Mouse (Mus musculus): ENCODE measurements at regions not wholly inside any gene's neighbourhood (a gene's known extent, or its start where the extent isn't known, plus 50 kb on each side); places are given as distances from the start of the nearest gene placed in this dataset.

GRCm38 (mm10) chr9:32972431-32973052 lies 336.5 kb downstream of the Ets1 start:
- dilution Hi-C loops (cut with MboI; ENCODE audit: extremely low pct_ligation_motif_present, extremely low pct_unique_long_range_greater_than_20kb, low sequenced_read_pairs): no loop called here

GRCm38 (mm10) chr9:32977732-32978131 lies 341.7 kb downstream of the Ets1 start:
- no peaks in the 10 kb centered on the region for H3K9me3 ChIP-seq (replicated peaks; ENCODE audit: low read length)
- dilution Hi-C loops (cut with MboI; ENCODE audit: extremely low pct_ligation_motif_present, extremely low pct_unique_long_range_greater_than_20kb, low sequenced_read_pairs) (no loop called here), in situ Hi-C loops (cut with MboI; ENCODE audit: low pct_ligation_motif_present, low pct_unique_long_range_greater_than_20kb, low sequenced_read_pairs) (no loop called here)
- H3K27ac ChIP-seq (ENCODE audit: insufficient read depth, low read depth): no peak overlapping the region
- no peaks in the 10 kb centered on the region for H3K4me1 ChIP-seq (ENCODE audit: control insufficient read depth in 1 of 2, insufficient read depth in 2 of 2)
- DNase-seq (ENCODE audit: extremely low read depth): no peak
- H3K4me3 ChIP-seq (replicated peaks in 1 of 3; ENCODE audit: low read depth in 2 of 3, low read length in 2 of 3, poor library complexity in 1 of 3): no peak overlapping the region
- no peak overlapping the region for H3K4me2 ChIP-seq (ENCODE audit: insufficient read depth, low read depth, poor library complexity, severe bottlenecking)
- H3K36me3 ChIP-seq (replicated peaks in 1 of 2; ENCODE audit: control insufficient read depth in 1 of 2, insufficient read depth in 1 of 2, low read length in 1 of 2): no peaks in the 10 kb centered on the region
- H3K27me3 ChIP-seq (replicated peaks): no peaks in the 10 kb centered on the region
- H3K9ac ChIP-seq (ENCODE audit: insufficient read depth, low read depth): no peak overlapping the region
- no peak for TF ChIP-seq TBP (conservative IDR thresholded peaks at IDR 0.05; ENCODE audit: low read depth, low read length)
- no peak for TF ChIP-seq MXI1 (IDR thresholded peaks at IDR 0.05; ENCODE audit: low read depth, low read length)
- TF ChIP-seq CTCF (conservative IDR thresholded peaks at IDR 0.05 in 1 of 2, IDR thresholded peaks at IDR 0.05 in 1 of 2; ENCODE audit: low read depth in 2 of 2, low read length in 2 of 2): no peak
- TF ChIP-seq RAD21 (IDR thresholded peaks at IDR 0.05; ENCODE audit: low read depth, low read length): no peak
- no peak for TF ChIP-seq MYC (IDR thresholded peaks at IDR 0.05; ENCODE audit: low read depth, low read length)
- no peak for TF ChIP-seq CHD1 (IDR thresholded peaks at IDR 0.05; ENCODE audit: low read depth, low read length)
- TF ChIP-seq ZMIZ1 (IDR thresholded peaks at IDR 0.05; ENCODE audit: low read depth, low read length): no peak
- no peak for TF ChIP-seq ZKSCAN1 (IDR thresholded peaks at IDR 0.05; ENCODE audit: borderline replicate concordance, low read depth, low read length)
- TF ChIP-seq TCF12 (IDR thresholded peaks at IDR 0.05; ENCODE audit: low read depth, low read length): no peak
- no peak for TF ChIP-seq E2F4 (IDR thresholded peaks at IDR 0.05; ENCODE audit: insufficient replicate concordance, low read depth, low read length)
- TF ChIP-seq ELF1 (IDR thresholded peaks at IDR 0.05; ENCODE audit: low read depth, low read length): no peak
- no peak for TF ChIP-seq POLR2A (IDR thresholded peaks at IDR 0.05; ENCODE audit: low read depth, low read length)
- no peak for TF ChIP-seq ZC3H11A (IDR thresholded peaks at IDR 0.05; ENCODE audit: low read depth, low read length)
- no peak for TF ChIP-seq EP300 (IDR thresholded peaks at IDR 0.05; ENCODE audit: low read length)
- TF ChIP-seq JUND (conservative IDR thresholded peaks at IDR 0.05; ENCODE audit: low read depth, low read length): no peak
- H3K79me2 ChIP-seq (replicated peaks; ENCODE audit: control insufficient read depth, extremely low read depth, insufficient read depth, poor library complexity, severe bottlenecking): no peaks in the 10 kb centered on the region

More at GRCm38 (mm10) chr9:32972431-32973052, 336.5 kb downstream of the Ets1 start:
- no peaks in the 10 kb centered on the region for H3K36me3 ChIP-seq (replicated peaks in 1 of 2; ENCODE audit: control insufficient read depth in 1 of 2, insufficient read depth in 1 of 2, low read length in 1 of 2)
- no peaks in the 10 kb centered on the region for H3K27me3 ChIP-seq (replicated peaks)
- in situ Hi-C loops (cut with MboI; ENCODE audit: low pct_ligation_motif_present, low pct_unique_long_range_greater_than_20kb, low sequenced_read_pairs): no loop called here
- H3K4me2 ChIP-seq (ENCODE audit: insufficient read depth, low read depth, poor library complexity, severe bottlenecking): no peak overlapping the region
- TF ChIP-seq USF2 (conservative IDR thresholded peaks at IDR 0.05; ENCODE audit: low read depth, low read length) (no peak), MAZ (IDR thresholded peaks at IDR 0.05; ENCODE audit: low read depth, low read length) (no peak), SIN3A (IDR thresholded peaks at IDR 0.05; ENCODE audit: low read length) (no peak), GABPA (IDR thresholded peaks at IDR 0.05; ENCODE audit: insufficient replicate concordance, low read depth, low read length) (no peak), MEF2A (IDR thresholded peaks at IDR 0.05; ENCODE audit: borderline replicate concordance, low read depth, low read length) (no peak), NELFE (IDR thresholded peaks at IDR 0.05; ENCODE audit: low read depth, low read length) (no peak), BHLHE40 (IDR thresholded peaks at IDR 0.05; ENCODE audit: low read depth, low read length) (no peak), MAFK (IDR thresholded peaks at IDR 0.05; ENCODE audit: insufficient replicate concordance, low read length) (no peak), UBTF (IDR thresholded peaks at IDR 0.05; ENCODE audit: low read depth, low read length) (no peak), POLR2AphosphoS2 (IDR thresholded peaks at IDR 0.05; ENCODE audit: low read depth, low read length) (no peak), E2F4 (IDR thresholded peaks at IDR 0.05; ENCODE audit: insufficient replicate concordance, low read depth, low read length) (no peak)
- DNase-seq (ENCODE audit: extremely low read depth): no peak
- no peaks in the 10 kb centered on the region for H3K79me2 ChIP-seq (replicated peaks; ENCODE audit: control insufficient read depth, extremely low read depth, insufficient read depth, poor library complexity, severe bottlenecking)
- no peak overlapping the region for H3K4me3 ChIP-seq (replicated peaks in 1 of 3; ENCODE audit: low read depth in 2 of 3, low read length in 2 of 3, poor library complexity in 1 of 3)
- H3K27ac ChIP-seq (ENCODE audit: insufficient read depth, low read depth): no peak overlapping the region
- H3K9ac ChIP-seq (ENCODE audit: insufficient read depth, low read depth): no peak overlapping the region
- H3K4me1 ChIP-seq (ENCODE audit: control insufficient read depth in 1 of 2, insufficient read depth in 2 of 2): no peaks in the 10 kb centered on the region
- no peaks in the 10 kb centered on the region for H3K9me3 ChIP-seq (replicated peaks; ENCODE audit: low read length)
